In the genomic region with DNA sequence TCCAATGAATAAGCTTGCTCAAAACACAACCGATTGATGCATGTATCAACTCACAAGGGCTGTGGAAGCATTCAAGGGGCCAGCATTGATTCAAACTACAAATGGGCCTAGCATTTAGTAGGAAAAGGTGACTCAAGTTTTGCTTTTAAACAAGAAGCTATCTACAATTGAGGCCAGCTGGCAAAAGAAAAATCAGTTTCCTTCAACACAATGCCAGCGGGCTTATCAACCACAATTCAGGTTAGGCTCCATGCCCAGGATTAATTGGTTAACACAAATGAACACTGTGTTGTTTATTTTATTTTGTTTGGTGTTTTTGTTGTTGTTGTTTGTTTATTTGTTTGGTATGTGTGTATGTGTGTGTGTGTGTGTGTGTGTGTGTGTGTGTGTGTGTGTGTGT, we compare ENCODE assay signal across 36 mouse cellular contexts.
"Had no signal": no experiment of that assay in that cellular context is flagged by ENCODE, and none has a peak within 500 bp of the region (broad histone marks: within the 10 kb centered on the region; RNA-seq: fewer than 3 reads in every experiment).

No protein-coding gene starts in this region.

- H3K4me1 ChIP-seq: heart, embryonic 10.5 days; heart, embryonic 12.5 days; heart, embryonic 13.5 days; heart, embryonic 15.5 days; hindbrain, embryonic 10.5 days; hindbrain, embryonic 12.5 days; hindbrain, embryonic 13.5 days; hindbrain, embryonic 15.5 days; intestine, embryonic 15.5 days; kidney, embryonic 15.5 days had no signal

- H3K9me3 ChIP-seq: heart, embryonic 10.5 days; heart, embryonic 12.5 days; heart, embryonic 13.5 days; heart, embryonic 15.5 days; hindbrain, embryonic 10.5 days; hindbrain, embryonic 12.5 days; hindbrain, embryonic 13.5 days; hindbrain, embryonic 15.5 days; intestine, embryonic 15.5 days; kidney, embryonic 15.5 days had no signal

- ATAC-seq: hindbrain, embryonic 16.5 days; hindbrain, postnatal 0 days; inflammation-experienced regulatory T-cells, adult 6 months; intestine, embryonic 15.5 days; intestine, embryonic 16.5 days; intestine, postnatal 0 days had no signal

- H3K27me3 ChIP-seq: heart, embryonic 12.5 days; heart, embryonic 13.5 days; heart, embryonic 15.5 days; hindbrain, embryonic 12.5 days; hindbrain, embryonic 13.5 days; hindbrain, embryonic 15.5 days; intestine, embryonic 15.5 days; kidney, embryonic 15.5 days had no signal

- H3K36me3 ChIP-seq: heart, embryonic 10.5 days; heart, embryonic 12.5 days; heart, embryonic 13.5 days; heart, embryonic 15.5 days; hindbrain, embryonic 10.5 days; hindbrain, embryonic 12.5 days; hindbrain, embryonic 13.5 days; hindbrain, embryonic 15.5 days; intestine, embryonic 15.5 days; kidney, embryonic 15.5 days had no signal

- H3K4me2 ChIP-seq: heart, embryonic 11.5 days; heart, embryonic 12.5 days; heart, embryonic 13.5 days; heart, embryonic 15.5 days; hindbrain, embryonic 12.5 days; hindbrain, embryonic 13.5 days; hindbrain, embryonic 14.5 days; hindbrain, embryonic 15.5 days; intestine, embryonic 15.5 days; kidney, embryonic 15.5 days had no signal

- H3K9ac ChIP-seq: heart, embryonic 12.5 days; heart, embryonic 13.5 days; heart, embryonic 15.5 days; hindbrain, embryonic 12.5 days; hindbrain, embryonic 13.5 days; hindbrain, embryonic 14.5 days; hindbrain, embryonic 15.5 days; intestine, embryonic 15.5 days; kidney, embryonic 15.5 days had no signal

- H3K27ac ChIP-seq: heart, embryonic 10.5 days; heart, embryonic 13.5 days; heart, embryonic 15.5 days; hindbrain, embryonic 10.5 days; hindbrain, embryonic 12.5 days; hindbrain, embryonic 13.5 days; hindbrain, embryonic 14.5 days; hindbrain, embryonic 15.5 days; hindbrain, postnatal 0 days; intestine, embryonic 15.5 days; kidney, embryonic 15.5 days; kidney, postnatal 0 days; layer of hippocampus, adult 2 months; left cerebral cortex, adult 2 months had no signal

- DNase-seq: heart, postnatal 10 days; heart, postnatal 14 days; heart, postnatal 36 days; heart, postnatal 4 days; kidney, adult 11 months; kidney, adult 18-20 months; kidney, adult 2 months; kidney, adult 8-10 months; kidney, adult 9 months; kidney, postnatal 10 days; kidney, postnatal 14 days; kidney, postnatal 25 days; kidney, postnatal 36 days; kidney, postnatal 4 days; layer of hippocampus, adult 9-11 months; layer of hippocampus, postnatal 36 days had no signal

- H3K4me3 ChIP-seq: heart, embryonic 10.5 days; heart, embryonic 12.5 days; heart, embryonic 13.5 days; heart, embryonic 15.5 days; hindbrain, embryonic 10.5 days; hindbrain, embryonic 12.5 days; hindbrain, embryonic 13.5 days; hindbrain, embryonic 15.5 days; intestine, embryonic 15.5 days; kidney, embryonic 15.5 days; layer of hippocampus, adult 2 months; left cerebral cortex, adult 2 months had no signal
